Comparison of ENCODE assay signal across 14 mouse cellular contexts in genomic region chr11:74840739-74841138, GRCm38 (mm10). TPM values are rescaled to one million over a fixed set of nuclear protein-coding genes. Genes with fewer than 3 reads are reported as not detected.
DNase-seq lines count a peak whose midpoint lies in the region; ATAC-seq lines count a peak whose summit lies in the region.
"Had no signal": no experiment of that assay in that cellular context is flagged by ENCODE, and none has a peak within 500 bp of the region (broad histone marks: within the 10 kb centered on the region; RNA-seq: fewer than 3 reads in every experiment).

No protein-coding gene starts in this region.

- no peak overlapping the region for H3K4me2 ChIP-seq in heart, embryonic 12.5 days
- H3K4me2 ChIP-seq in kidney, embryonic 15.5 days: peak overlapping the region; percentile 20; the same call in 1 of the 2 replicates
- no peak overlapping the region for H3K4me2 ChIP-seq in midbrain, embryonic 11.5 days
- H3K4me2 ChIP-seq in midbrain, embryonic 14.5 days (ENCODE audit: low read length): no peak overlapping the region

- H3K9ac ChIP-seq in heart, embryonic 12.5 days: peak overlapping the region; percentile 10; the same call in 1 of the 2 replicates
- H3K9ac ChIP-seq in kidney, embryonic 15.5 days: no peak overlapping the region
- H3K9ac ChIP-seq in midbrain, embryonic 11.5 days (ENCODE audit: low read length): peak overlapping the region; percentile 5; the same call in 1 of the 2 replicates
- no peak overlapping the region for H3K9ac ChIP-seq in midbrain, embryonic 14.5 days (replicated peaks; ENCODE audit: low read length)
- H3K9ac ChIP-seq: forebrain, postnatal 0 days had no signal

- peaks cover 3% of the 10 kb centered on the region; the same call in 1 of the 2 replicates for H3K9me3 ChIP-seq in heart, embryonic 12.5 days (replicated peaks)
- H3K9me3 ChIP-seq in kidney, embryonic 15.5 days (replicated peaks): 0 out of 2 replicates have a peak, but pooled peaks cover 2% of the 10 kb centered on the region
- H3K9me3 ChIP-seq in midbrain, embryonic 11.5 days (ENCODE audit: control insufficient read depth, low read length): peaks cover 3% of the 10 kb centered on the region; the same call in 1 of the 2 replicates
- no peaks in the 10 kb centered on the region for H3K9me3 ChIP-seq in midbrain, embryonic 14.5 days (ENCODE audit: control insufficient read depth, low read length)

- no peak for ATAC-seq in heart, embryonic 12.5 days (ENCODE audit: insufficient number of reproducible peaks, low FRiP score)
- ATAC-seq in kidney, embryonic 15.5 days (replicated peaks; ENCODE audit: low FRiP score): no peak
- no peak for ATAC-seq in midbrain, embryonic 11.5 days (ENCODE audit: low FRiP score)
- ATAC-seq in midbrain, embryonic 14.5 days (ENCODE audit: low FRiP score, low TSS enrichment): no peak
- ATAC-seq: activated CD4-positive, CD25-positive, alpha-beta regulatory T cell, adult 4 months; forebrain, postnatal 0 days; hindbrain, embryonic 16.5 days; intestine, postnatal 0 days had no signal

- peaks cover 69% of the 10 kb centered on the region for H3K4me1 ChIP-seq in heart, embryonic 12.5 days (replicated peaks)
- peaks cover 70% of the 10 kb centered on the region for H3K4me1 ChIP-seq in kidney, embryonic 15.5 days
- peaks cover 15% of the 10 kb centered on the region for H3K4me1 ChIP-seq in midbrain, embryonic 11.5 days (ENCODE audit: control insufficient read depth, insufficient read depth, low read length)
- H3K4me1 ChIP-seq in midbrain, embryonic 14.5 days (ENCODE audit: control insufficient read depth, insufficient read depth, low read length): peaks cover 10% of the 10 kb centered on the region

- 86% methylated on average over 8 of the region's 8 CpGs for WGBS in heart, embryonic 12.5 days
- WGBS in kidney, embryonic 15.5 days: 62% methylated on average over 8 of the region's 8 CpGs
- 89% methylated on average over 8 of the region's 8 CpGs for WGBS in midbrain, embryonic 11.5 days
- WGBS in midbrain, embryonic 14.5 days: 88% methylated on average over 8 of the region's 8 CpGs

- H3K4me3 ChIP-seq in heart, embryonic 12.5 days: no peak overlapping the region
- H3K4me3 ChIP-seq in kidney, embryonic 15.5 days (replicated peaks): no peak overlapping the region
- no peak overlapping the region for H3K4me3 ChIP-seq in midbrain, embryonic 11.5 days (ENCODE audit: low read depth, low read length)
- no peak overlapping the region for H3K4me3 ChIP-seq in midbrain, embryonic 14.5 days (replicated peaks; ENCODE audit: low read depth, low read length)

- H3K36me3 ChIP-seq in heart, embryonic 12.5 days: peaks cover 41% of the 10 kb centered on the region
- peaks cover 53% of the 10 kb centered on the region for H3K36me3 ChIP-seq in kidney, embryonic 15.5 days
- H3K36me3 ChIP-seq in midbrain, embryonic 11.5 days (ENCODE audit: control insufficient read depth, insufficient read depth, low read length): peaks cover 6% of the 10 kb centered on the region; the same call in 1 of the 2 replicates
- peaks cover 49% of the 10 kb centered on the region for H3K36me3 ChIP-seq in midbrain, embryonic 14.5 days (ENCODE audit: control insufficient read depth, insufficient read depth, low read length)

- peak overlapping the region; percentile 52; the same call in 1 of the 2 replicates for H3K27ac ChIP-seq in heart, embryonic 12.5 days (ENCODE audit: poor library complexity, severe bottlenecking)
- peak overlapping the region; percentile 76 for H3K27ac ChIP-seq in kidney, embryonic 15.5 days
- H3K27ac ChIP-seq in midbrain, embryonic 11.5 days (ENCODE audit: low read depth, low read length): no peak overlapping the region
- H3K27ac ChIP-seq in midbrain, embryonic 14.5 days (replicated peaks; ENCODE audit: low read depth, low read length): no peak overlapping the region

- no peaks in the 10 kb centered on the region for H3K27me3 ChIP-seq in heart, embryonic 12.5 days (replicated peaks)
- H3K27me3 ChIP-seq in kidney, embryonic 15.5 days: no peaks in the 10 kb centered on the region
- no peaks in the 10 kb centered on the region for H3K27me3 ChIP-seq in midbrain, embryonic 11.5 days (ENCODE audit: control insufficient read depth, insufficient read depth, low read length)
- no peaks in the 10 kb centered on the region for H3K27me3 ChIP-seq in midbrain, embryonic 14.5 days (ENCODE audit: control insufficient read depth, insufficient read depth, low read length)
- H3K27me3 ChIP-seq: Patski had no signal

- DNase-seq in heart, adult 9 months (ENCODE audit: low spot score in 2 of 2): no peak
- no peak for DNase-seq in kidney, adult 18-20 months
- no peak for DNase-seq in midbrain, embryonic 11.5 days (ENCODE audit: low spot score, missing footprints)
- no peak for DNase-seq in midbrain, embryonic 14.5 days
- DNase-seq in lung, postnatal 4 days: no peak
- DNase-seq: forebrain, postnatal 0 days; lung, postnatal 14 days; thymus, adult 18-20 months had no signal

RNA-seq across cellular contexts. Expression of gene Mnt, which starts 10.0 kb away (rescaled TPM):
- 4.0 and 4.8 TPM in 2 replicates for polyA plus RNA-seq in heart, embryonic 12.5 days (2016; fragmentation: Nextera tagmentation; extraction: Ambion mirVana)
- polyA plus RNA-seq in kidney, embryonic 15.5 days (2015; fragmentation: Nextera tagmentation; extraction: Ambion mirVana): 5.0 and 5.7 TPM in 2 replicates
- 3.7 and 4.5 TPM in 2 replicates for polyA plus RNA-seq in midbrain, embryonic 11.5 days (2014; fragmentation: Nextera tagmentation; extraction: Ambion mirVana)
- 9.8 and 10.3 TPM in 2 replicates for polyA plus RNA-seq in midbrain, embryonic 14.5 days (2014; fragmentation: Nextera tagmentation; extraction: Ambion mirVana)

RNA-seq across cellular contexts. Expression of gene Sgsm2, which starts 56.1 kb away (rescaled TPM):
- polyA plus RNA-seq in heart, embryonic 12.5 days (2016; fragmentation: Nextera tagmentation; extraction: Ambion mirVana): 6.5 and 6.6 TPM in 2 replicates
- polyA plus RNA-seq in kidney, embryonic 15.5 days (2015; fragmentation: Nextera tagmentation; extraction: Ambion mirVana): 6.1 and 7.3 TPM in 2 replicates
- 5.8 and 6.8 TPM in 2 replicates for polyA plus RNA-seq in midbrain, embryonic 11.5 days (2014; fragmentation: Nextera tagmentation; extraction: Ambion mirVana)
- polyA plus RNA-seq in midbrain, embryonic 14.5 days (2014; fragmentation: Nextera tagmentation; extraction: Ambion mirVana): 24.3 and 25.7 TPM in 2 replicates

RNA-seq across cellular contexts. Expression of gene Tsr1, which starts 57.1 kb away (rescaled TPM):
- polyA plus RNA-seq in heart, embryonic 12.5 days (2016; fragmentation: Nextera tagmentation; extraction: Ambion mirVana): 31.6 and 33.5 TPM in 2 replicates
- polyA plus RNA-seq in kidney, embryonic 15.5 days (2015; fragmentation: Nextera tagmentation; extraction: Ambion mirVana): 50.6 and 51.4 TPM in 2 replicates
- 48.9 and 51.3 TPM in 2 replicates for polyA plus RNA-seq in midbrain, embryonic 11.5 days (2014; fragmentation: Nextera tagmentation; extraction: Ambion mirVana)
- polyA plus RNA-seq in midbrain, embryonic 14.5 days (2014; fragmentation: Nextera tagmentation; extraction: Ambion mirVana): 25.6 and 31.0 TPM in 2 replicates

Comparison
In these comparisons a context has a peak if more than half of its experiments do, and no peak if none do; other contexts are left out.
1. H3K9ac ChIP-seq: peak in heart, embryonic 12.5 days (single experiment) and midbrain, embryonic 11.5 days (single experiment); none in kidney, embryonic 15.5 days (single experiment) and midbrain, embryonic 14.5 days (single experiment).
2. H3K27ac ChIP-seq: peak in heart, embryonic 12.5 days (single experiment) and kidney, embryonic 15.5 days (single experiment); none in midbrain, embryonic 11.5 days (single experiment) and midbrain, embryonic 14.5 days (single experiment).